Mouse (Mus musculus) cerebellum, postnatal 14 days (tissue): ENCODE measurements around the gene Aqp11.

Source experiments
- DNase-seq, 2 experiments: peaks; one replicate each; pipeline ENCODE4 v3.0.0; 2021; ENCODE audit warnings: mixed read lengths in 2 of 2

Aqp11 gene

GRCm38 (mm10) chr7:97747176-97747707, 9.2 kb upstream of the Aqp11 start:
- DNase-seq, result no peak

- peak; percentile 84 to 87 for DNase-seq
Measured at GRCm38 (mm10) chr7:97745299-97745698, 7.2 kb upstream of the Aqp11 start.

- DNase-seq, result no peak
Measured at GRCm38 (mm10) chr7:97741756-97742291, 3.7 kb upstream of the Aqp11 start.

- DNase-seq, result no peak
Measured at GRCm38 (mm10) chr7:97740948-97741347, 2.9 kb upstream of the Aqp11 start.

GRCm38 (mm10) chr7:97737256-97737637, 842 bp downstream of the Aqp11 start:
- DNase-seq, result no peak

- no peak for DNase-seq
Measured at GRCm38 (mm10) chr7:97735886-97736420, 2.1 kb downstream of the Aqp11 start.

- DNase-seq, result no peak
Measured at GRCm38 (mm10) chr7:97735021-97735420, 3.1 kb downstream of the Aqp11 start.

GRCm38 (mm10) chr7:97733606-97734005, 4.5 kb downstream of the Aqp11 start:
- no peak for DNase-seq

- no peak for DNase-seq
Measured at GRCm38 (mm10) chr7:97730427-97730826, 7.7 kb downstream of the Aqp11 start.

- DNase-seq, result no peak
Measured at GRCm38 (mm10) chr7:97728666-97729614, 9.1 kb downstream of the Aqp11 start.

GRCm38 (mm10) chr7:97726778-97727177, 11.3 kb downstream of the Aqp11 start:
- DNase-seq, result no peak

GRCm38 (mm10) chr7:97726080-97726479, 12.0 kb downstream of the Aqp11 start:
- no peak for DNase-seq

GRCm38 (mm10) chr7:97725401-97725800, 12.7 kb downstream of the Aqp11 start:
- DNase-seq, result no peak

- DNase-seq, result no peak
Measured at GRCm38 (mm10) chr7:97723646-97724538, 14.2 kb downstream of the Aqp11 start.

- DNase-seq, result no peak
Measured at GRCm38 (mm10) chr7:97722278-97722918, 15.7 kb downstream of the Aqp11 start.

GRCm38 (mm10) chr7:97720109-97720508, 18.0 kb downstream of the Aqp11 start:
- DNase-seq, result no peak

GRCm38 (mm10) chr7:97719078-97719477, 19.0 kb downstream of the Aqp11 start:
- no peak for DNase-seq

- no peak for DNase-seq
Measured at GRCm38 (mm10) chr7:97717326-97717725, 20.8 kb downstream of the Aqp11 start.

- no peak for DNase-seq
Measured at GRCm38 (mm10) chr7:97714651-97715050, 23.4 kb downstream of the Aqp11 start.

- DNase-seq, result no peak
Measured at GRCm38 (mm10) chr7:97709204-97709603, 28.9 kb downstream of the Aqp11 start.

GRCm38 (mm10) chr7:97707809-97708208, 30.3 kb downstream of the Aqp11 start:
- DNase-seq, result no peak

- DNase-seq, result peak; percentile 60 to 71
Measured at GRCm38 (mm10) chr7:97707123-97707522, 31.0 kb downstream of the Aqp11 start.
